Mouse (Mus musculus) cerebellum, adult 2 months (tissue): ENCODE measurements at regions not wholly inside any gene's neighbourhood (a gene's known extent, or its start where the extent isn't known, plus 50 kb on each side); places are given as distances from the start of the nearest gene placed in this dataset.
A peak's percentile ranks its signal among the peaks of the same experiment; 100 is the strongest.

Experiments used
- DNase-seq, 2 experiments: peaks; one replicate each; pipeline ENCODE4 v3.0.0; 2021
- H3K27ac ChIP-seq: fragments of 200-500 bp; 2 replicates; pipeline ENCODE4 v1.5.1; 2012; ENCODE audit warnings: low read length, control low read depth, inconsistent platforms; ENCODE audit not compliant: insufficient read depth
- H3K27me3 ChIP-seq: fragments of 200-500 bp; 2 replicates; pipeline ENCODE4 v1.6.1; 2012; ENCODE audit warnings: inconsistent platforms, mild to moderate bottlenecking, low read length, moderate library complexity; ENCODE audit not compliant: control insufficient read depth, insufficient read depth
- H3K4me1 ChIP-seq: fragments of 200-500 bp; 2 replicates; pipeline ENCODE4 v1.6.1; 2011; ENCODE audit warnings: low read length; ENCODE audit not compliant: control insufficient read depth, insufficient read depth
- H3K4me3 ChIP-seq: fragments of 200-500 bp; replicated peaks from 2 replicates; pipeline ENCODE3; 2011; ENCODE audit warnings: mild to moderate bottlenecking, low read depth, low read length, control low read depth; ENCODE audit not compliant: insufficient read depth
- CTCF ChIP-seq: fragments of 200-500 bp; IDR thresholded peaks from 2 replicates; pipeline ENCODE4 v1.5.1; 2011; ENCODE audit warnings: low read depth, mild to moderate bottlenecking, control low read depth, low read length, moderate library complexity, borderline replicate concordance; ENCODE audit not compliant: insufficient read depth
- POLR2A ChIP-seq: fragments of 200-500 bp; IDR thresholded peaks from 2 replicates; pipeline ENCODE4 v1.6.1; 2011; ENCODE audit warnings: low read length, control low read depth, borderline replicate concordance; ENCODE audit not compliant: insufficient read depth
- WGBS: fragments of 180-500 bp; shearing (Covaris S2); methylation state at CpG from one replicate; pipeline ENCODE4 v1.1.7; 2018; 5-methylcytosine and 5-hydroxymethylcytosine counted together

- H3K27me3 ChIP-seq: no peaks in the 10 kb centered on the region
- WGBS: 51% methylated on average over 10 of the region's 10 CpGs
- DNase-seq: no peak
- no peak overlapping the region for H3K27ac ChIP-seq
- no peak overlapping the region for H3K4me3 ChIP-seq
- TF ChIP-seq CTCF (no peak), POLR2A (no peak)
- H3K4me1 ChIP-seq: peaks cover 15% of the 10 kb centered on the region
Observed at GRCm38 (mm10) chr1:92269464-92269863, 74.0 kb upstream of the Hdac4 start.

- Histone ChIP-seq H3K4me3 (no peak overlapping the region), H3K27ac (0 out of 2 replicates have a peak overlapping the region, but pooled peaks have one; percentile 47), H3K27me3 (no peaks in the 10 kb centered on the region), H3K4me1 (peaks cover 23% of the 10 kb centered on the region)
- WGBS: 17% methylated on average over 4 of the region's 4 CpGs
- DNase-seq: peak; percentile 79 to 82
- no peak for TF ChIP-seq POLR2A
- TF ChIP-seq CTCF: no peak; the same call in 1 of the 2 replicates
Observed at GRCm38 (mm10) chr1:92264941-92265340, 69.4 kb upstream of the Hdac4 start.

GRCm38 (mm10) chr1:92259715-92260392 is 64.4 kb upstream of the Hdac4 start:
- Histone ChIP-seq H3K4me3 (no peak overlapping the region), H3K4me1 (peaks cover 12% of the 10 kb centered on the region; the same call in 1 of the 2 replicates), H3K27me3 (no peaks in the 10 kb centered on the region), H3K27ac (no peak overlapping the region)
- 69% methylated on average over 23 of the region's 23 CpGs for WGBS
- TF ChIP-seq POLR2A: no peak
- TF ChIP-seq CTCF: no peak
- no peak for DNase-seq

- TF ChIP-seq CTCF: no peak
- no peak for TF ChIP-seq POLR2A
- peak in 1 of 2 experiments; percentile 13 for DNase-seq
- no peaks in the 10 kb centered on the region for H3K27me3 ChIP-seq
- H3K4me1 ChIP-seq: no peaks in the 10 kb centered on the region
- H3K27ac ChIP-seq: no peak overlapping the region
- no peak overlapping the region for H3K4me3 ChIP-seq
Observed at GRCm38 (mm10) chr1:92258026-92258425, 62.5 kb upstream of the Hdac4 start.

- DNase-seq: no peak
- no peaks in the 10 kb centered on the region for H3K27me3 ChIP-seq
- H3K4me1 ChIP-seq: peaks cover 4% of the 10 kb centered on the region; the same call in 1 of the 2 replicates
- no peak for TF ChIP-seq POLR2A
- TF ChIP-seq CTCF: no peak
- no peak overlapping the region for H3K4me3 ChIP-seq
- no peak overlapping the region for H3K27ac ChIP-seq
- WGBS: 94% methylated on average over 8 of the region's 8 CpGs
Observed at GRCm38 (mm10) chr1:92253086-92253485, 57.6 kb upstream of the Hdac4 start.

GRCm38 (mm10) chr1:92250594-92251463 is 55.3 kb upstream of the Hdac4 start:
- Histone ChIP-seq H3K27ac (no peak overlapping the region), H3K4me1 (peaks cover 4% of the 10 kb centered on the region; the same call in 1 of the 2 replicates), H3K4me3 (no peak overlapping the region), H3K27me3 (no peaks in the 10 kb centered on the region)
- TF ChIP-seq POLR2A: no peak
- no peak for TF ChIP-seq CTCF
- peak in 1 of 2 experiments; percentile 12 for DNase-seq
- WGBS: 47% methylated on average over 10 of the region's 10 CpGs
